Mouse (Mus musculus): Measurements from ENCODE around the gene Clptm1l. TPM values are rescaled to one million over a fixed set of nuclear protein-coding genes. Genes with fewer than 3 reads are reported as not detected.

Clptm1l gene
- polyA plus RNA-seq, 1 experiment from 2014 or later = 129 TPM

Other genes with a start within 250 kb of the Clptm1l start
- 31.9 and 39.6 TPM in 2 replicates for gene Lpcat1, start 136.8 kb upstream of the Clptm1l start, polyA plus RNA-seq (2016; fragmentation: Nextera tagmentation; extraction: Ambion mirVana)
- 0.07 and 0.11 TPM in 2 replicates for gene Slc6a3, start 67.3 kb upstream of the Clptm1l start, polyA plus RNA-seq (2016; fragmentation: Nextera tagmentation; extraction: Ambion mirVana)
- 4.1 and 5.2 TPM in 2 replicates for gene Tert, start 22.9 kb downstream of the Clptm1l start, polyA plus RNA-seq (2016; fragmentation: Nextera tagmentation; extraction: Ambion mirVana)
- not detected in 2 replicates for gene Slc6a18, start 74.0 kb downstream of the Clptm1l start, polyA plus RNA-seq (2016; fragmentation: Nextera tagmentation; extraction: Ambion mirVana)
- 0.06 TPM in 1 of 2 replicates, not detected in the other for gene Slc6a19, start 100.9 kb downstream of the Clptm1l start, polyA plus RNA-seq (2016; fragmentation: Nextera tagmentation; extraction: Ambion mirVana)
- gene Slc12a7, start 129.1 kb downstream of the Clptm1l start, polyA plus RNA-seq (2016; fragmentation: Nextera tagmentation; extraction: Ambion mirVana) = 36.3 and 46.7 TPM in 2 replicates
- 4.8 and 6.4 TPM in 2 replicates for gene Nkd2, start 243.6 kb downstream of the Clptm1l start, polyA plus RNA-seq (2016; fragmentation: Nextera tagmentation; extraction: Ambion mirVana)